Mouse (Mus musculus) limb, embryonic 14.5 days (tissue): Measurements from ENCODE around the gene Gna14. TPM values are rescaled to one million over a fixed set of nuclear protein-coding genes. Genes with fewer than 3 reads are reported as not detected.

Experiments used
- ATAC-seq: fragments of 200-750 bp; cut with Nextera tagmentation; 2 replicates; pipeline ENCODE4 v1.8.0; 2017; ENCODE audit warnings: low read depth, moderate number of reproducible peaks, moderate TSS enrichment; ENCODE audit not compliant: low FRiP score
- DNase-seq: peaks from one replicate; pipeline ENCODE4 v3.0.0-alpha.2; 2015; ENCODE audit warnings: low spot score
- H3K27ac ChIP-seq: fragments of 300-500 bp; sonication (generic); replicated peaks from 2 replicates; pipeline ENCODE4 v1.5.1; 2014; ENCODE audit warnings: low read depth, mild to moderate bottlenecking, low read length, moderate library complexity, mixed read lengths
- H3K27me3 ChIP-seq: fragments of 300-500 bp; sonication (generic); 2 replicates; pipeline ENCODE4 v1.6.1; 2014; ENCODE audit warnings: low read length, mixed read lengths; ENCODE audit not compliant: control insufficient read depth, insufficient read depth
- H3K36me3 ChIP-seq: fragments of 300-500 bp; sonication (generic); 2 replicates; pipeline ENCODE4 v1.6.1; 2014; ENCODE audit warnings: mild to moderate bottlenecking, low read length, moderate library complexity, mixed read lengths; ENCODE audit not compliant: control insufficient read depth, insufficient read depth
- H3K4me1 ChIP-seq: fragments of 300-500 bp; sonication (generic); 2 replicates; pipeline ENCODE4 v1.6.1; 2014; ENCODE audit warnings: antibody characterized with exemption, low read length, mixed read lengths; ENCODE audit not compliant: control insufficient read depth, insufficient read depth
- H3K4me2 ChIP-seq: fragments of 300-500 bp; sonication (generic); replicated peaks from 2 replicates; pipeline ENCODE4 v1.6.1; 2014; ENCODE audit warnings: low read depth, mild to moderate bottlenecking, low read length, moderate library complexity; ENCODE audit not compliant: severe bottlenecking
- H3K4me3 ChIP-seq: fragments of 300-500 bp; sonication (generic); replicated peaks from 2 replicates; pipeline ENCODE4 v1.5.1; 2014; ENCODE audit warnings: low read length
- H3K9ac ChIP-seq: fragments of 300-500 bp; sonication (generic); 2 replicates; pipeline ENCODE4 v1.6.1; 2014; ENCODE audit warnings: mild to moderate bottlenecking, low read depth, low read length, moderate library complexity; ENCODE audit not compliant: severe bottlenecking
- H3K9me3 ChIP-seq: fragments of 300-500 bp; sonication (generic); 2 replicates; pipeline ENCODE4 v1.6.1; 2016; ENCODE audit warnings: low read length; ENCODE audit not compliant: control insufficient read depth
- POLR2A ChIP-seq: fragments of 200-500 bp; IDR thresholded peaks from 2 replicates; pipeline ENCODE4 v1.8.0; 2012; ENCODE audit warnings: inconsistent platforms, mild to moderate bottlenecking, moderate library complexity, borderline replicate concordance; ENCODE audit not compliant: insufficient read depth, insufficient read length; ENCODE audit errors: extremely low read depth
- whole genome bisulfite sequencing: fragments of 180-500 bp; shearing (Covaris S2); extraction: QIAGEN DNeasy Blood & Tissue Kit; methylation state at CpG from one replicate; pipeline ENCODE4 v1.1.7; 2014; 5-methylcytosine and 5-hydroxymethylcytosine counted together
- polyA plus RNA-seq, 2 experiments: library from polyadenylated mRNA; depleted of rRNA in 1 of 2; stranded (reverse) in 1 of 2; unstranded in 1 of 2; fragments of >200 nt; fragmentation: Nextera tagmentation in 1 of 2; extraction: Ambion mirVana in 1 of 2; gene quantifications; 2 replicates each; pipeline versions ENCODE4 v1.2.1 to v1.2.3; 2012 to 2014

Gene Gna14
- polyA plus RNA-seq, 2 experiments = 4.0 to 4.3 TPM

- H3K27ac ChIP-seq = no peak overlapping the region
- no peak overlapping the region for H3K9ac ChIP-seq
- H3K27me3 ChIP-seq = no peaks in the 10 kb centered on the region
- WGBS = 88% methylated on average over 1 of the region's 1 CpGs
- no peak for TF ChIP-seq POLR2A
- no peak for DNase-seq
- no peak overlapping the region for H3K4me2 ChIP-seq
- H3K36me3 ChIP-seq = no peaks in the 10 kb centered on the region
- ATAC-seq = no peak
- H3K4me1 ChIP-seq = no peaks in the 10 kb centered on the region
- H3K4me3 ChIP-seq = no peak overlapping the region
- no peaks in the 10 kb centered on the region for H3K9me3 ChIP-seq
Measured at GRCm38 (mm10) chr19:16407727-16408126, 27.8 kb upstream of the Gna14 start.

GRCm38 (mm10) chr19:16411302-16411701 lies 24.3 kb upstream of the Gna14 start:
- TF ChIP-seq POLR2A = no peak
- Histone ChIP-seq H3K9me3 (no peaks in the 10 kb centered on the region), H3K4me1 (no peaks in the 10 kb centered on the region), H3K27ac (no peak overlapping the region), H3K27me3 (no peaks in the 10 kb centered on the region), H3K9ac (no peak overlapping the region), H3K4me3 (no peak overlapping the region), H3K4me2 (no peak overlapping the region), H3K36me3 (no peaks in the 10 kb centered on the region)
- DNase-seq (no peak), ATAC-seq (no peak)

GRCm38 (mm10) chr19:16418086-16418663 lies 17.4 kb upstream of the Gna14 start:
- H3K9ac ChIP-seq = no peak overlapping the region
- no peak overlapping the region for H3K4me2 ChIP-seq
- DNase-seq = no peak
- no peak overlapping the region for H3K4me3 ChIP-seq
- no peaks in the 10 kb centered on the region for H3K27me3 ChIP-seq
- 81% methylated on average over 5 of the region's 5 CpGs for WGBS
- TF ChIP-seq POLR2A = no peak
- no peaks in the 10 kb centered on the region for H3K9me3 ChIP-seq
- ATAC-seq = no peak
- H3K27ac ChIP-seq = no peak overlapping the region
- H3K4me1 ChIP-seq = no peaks in the 10 kb centered on the region
- H3K36me3 ChIP-seq = no peaks in the 10 kb centered on the region

- TF ChIP-seq POLR2A = no peak
- Histone ChIP-seq H3K4me1 (no peaks in the 10 kb centered on the region), H3K4me3 (no peak overlapping the region), H3K9ac (no peak overlapping the region), H3K4me2 (no peak overlapping the region), H3K9me3 (peaks cover 6% of the 10 kb centered on the region), H3K27me3 (no peaks in the 10 kb centered on the region), H3K36me3 (no peaks in the 10 kb centered on the region), H3K27ac (no peak overlapping the region)
- no peak for ATAC-seq
- WGBS = 76% methylated on average over 2 of the region's 2 CpGs
- no peak for DNase-seq
Measured at GRCm38 (mm10) chr19:16425596-16425995, 10.0 kb upstream of the Gna14 start.

- no peak overlapping the region for H3K27ac ChIP-seq
- H3K27me3 ChIP-seq = peaks cover 9% of the 10 kb centered on the region
- no peak overlapping the region for H3K4me2 ChIP-seq
- no peak overlapping the region for H3K9ac ChIP-seq
- H3K36me3 ChIP-seq = no peaks in the 10 kb centered on the region
- 90% methylated on average over 8 of the region's 8 CpGs for WGBS
- no peak for ATAC-seq
- no peak for TF ChIP-seq POLR2A
- H3K4me3 ChIP-seq = no peak overlapping the region
- peaks cover 11% of the 10 kb centered on the region for H3K4me1 ChIP-seq
- H3K9me3 ChIP-seq = peaks cover 6% of the 10 kb centered on the region
- DNase-seq = no peak
Measured at GRCm38 (mm10) chr19:16431368-16431767, 4.2 kb upstream of the Gna14 start.

GRCm38 (mm10) chr19:16434879-16435278 lies 683 bp upstream of the Gna14 start:
- no peak for TF ChIP-seq POLR2A
- 20% methylated on average over 9 of the region's 9 CpGs for WGBS
- H3K27me3 ChIP-seq = peaks cover 30% of the 10 kb centered on the region
- peak overlapping the region; percentile 59 for H3K4me2 ChIP-seq
- H3K9ac ChIP-seq = no peak overlapping the region
- ATAC-seq (no peak), DNase-seq (peak; percentile 65)
- H3K9me3 ChIP-seq = no peaks in the 10 kb centered on the region
- no peak overlapping the region for H3K27ac ChIP-seq
- peaks cover 11% of the 10 kb centered on the region for H3K4me1 ChIP-seq
- H3K4me3 ChIP-seq = peak overlapping the region; percentile 43
- H3K36me3 ChIP-seq = no peaks in the 10 kb centered on the region
